Mouse (Mus musculus) urinary bladder, postnatal 10 days (tissue): Measurements from ENCODE around the gene Aprt.

Experiments used
- DNase-seq: peaks from one replicate; pipeline ENCODE4 v3.0.0; 2022; ENCODE audit warnings: low spot score

Gene Aprt

GRCm38 (mm10) chr8:122564363-122565352 is 12.1 kb downstream of the Aprt start:
- DNase-seq, result no peak

GRCm38 (mm10) chr8:122561199-122561598 is 15.5 kb downstream of the Aprt start:
- no peak for DNase-seq

GRCm38 (mm10) chr8:122558671-122559349 is 17.9 kb downstream of the Aprt start:
- DNase-seq, result no peak

- no peak for DNase-seq
These were observed 19.3 kb downstream of the Aprt start for GRCm38 (mm10) chr8:122557248-122558038.

GRCm38 (mm10) chr8:122556030-122557009 is 20.4 kb downstream of the Aprt start:
- no peak for DNase-seq

- DNase-seq, result no peak
These were observed 21.9 kb downstream of the Aprt start for GRCm38 (mm10) chr8:122554786-122555185.

GRCm38 (mm10) chr8:122551265-122552051 is 25.3 kb downstream of the Aprt start, which contains the start of gene Piezo1:
Gene Piezo1, minus strand, starts transcription at chr8:122551329.
- DNase-seq, result peak; percentile 82

- DNase-seq, result no peak
These were observed 25.8 kb downstream of the Aprt start for GRCm38 (mm10) chr8:122550995-122551264.

GRCm38 (mm10) chr8:122550234-122550994 is 26.3 kb downstream of the Aprt start:
- DNase-seq, result no peak

GRCm38 (mm10) chr8:122548891-122549439 is 27.7 kb downstream of the Aprt start:
- no peak for DNase-seq

- DNase-seq, result no peak
These were observed 28.4 kb downstream of the Aprt start for GRCm38 (mm10) chr8:122548331-122548730.

- no peak for DNase-seq
These were observed 28.9 kb downstream of the Aprt start for GRCm38 (mm10) chr8:122547815-122548214.

- DNase-seq, result no peak
These were observed 29.8 kb downstream of the Aprt start for GRCm38 (mm10) chr8:122546811-122547453.

GRCm38 (mm10) chr8:122546066-122546755 is 30.5 kb downstream of the Aprt start:
- DNase-seq, result no peak

GRCm38 (mm10) chr8:122544138-122544537 is 32.6 kb downstream of the Aprt start:
- no peak for DNase-seq

GRCm38 (mm10) chr8:122538310-122539076 is 38.2 kb downstream of the Aprt start:
- DNase-seq, result no peak

GRCm38 (mm10) chr8:122537812-122538211 is 38.9 kb downstream of the Aprt start:
- DNase-seq, result no peak
